Mouse (Mus musculus): ENCODE data around the gene Aff4.

DNA sequence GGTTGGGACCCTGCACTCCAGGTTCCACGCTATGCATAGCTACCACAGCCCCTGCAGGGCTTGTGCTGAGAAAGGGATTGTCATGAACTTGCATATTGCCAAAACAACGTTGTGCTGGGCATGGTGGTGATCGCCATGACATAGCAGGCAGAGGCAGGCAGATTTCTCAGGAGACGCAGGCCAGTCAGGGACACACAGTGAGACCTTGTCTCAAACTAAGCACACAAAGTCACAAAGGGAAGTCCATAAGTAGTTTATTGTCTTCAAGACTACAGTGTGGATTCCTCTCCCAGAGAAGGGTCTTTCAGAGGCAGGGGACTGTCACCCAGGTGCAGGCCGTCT is 78.1 kb downstream of the Aff4 start:
- TF ChIP-seq CTCF (IDR thresholded peaks at IDR 0.05; ENCODE audit: low read depth) (no peak), EP300 (IDR thresholded peaks at IDR 0.05; ENCODE audit: low read depth) (no peak)

Data from liver, embryonic 14.5 days (tissue).